Mouse (Mus musculus) liver, embryonic 18 days (tissue): ENCODE measurements around the gene Txlnb. TPM values are rescaled to one million over a fixed set of nuclear protein-coding genes. Genes with fewer than 3 reads are reported as not detected.

Experiments used
- polyA plus RNA-seq: library from polyadenylated mRNA; depleted of rRNA; stranded (reverse); fragments of >200 nt; gene quantifications from 2 replicates; pipeline ENCODE4 v1.2.3, GENCODE M21; 2012; rRNA removed

Txlnb gene
- 0.02 and 0.05 TPM in 2 replicates for polyA plus RNA-seq

DNA sequence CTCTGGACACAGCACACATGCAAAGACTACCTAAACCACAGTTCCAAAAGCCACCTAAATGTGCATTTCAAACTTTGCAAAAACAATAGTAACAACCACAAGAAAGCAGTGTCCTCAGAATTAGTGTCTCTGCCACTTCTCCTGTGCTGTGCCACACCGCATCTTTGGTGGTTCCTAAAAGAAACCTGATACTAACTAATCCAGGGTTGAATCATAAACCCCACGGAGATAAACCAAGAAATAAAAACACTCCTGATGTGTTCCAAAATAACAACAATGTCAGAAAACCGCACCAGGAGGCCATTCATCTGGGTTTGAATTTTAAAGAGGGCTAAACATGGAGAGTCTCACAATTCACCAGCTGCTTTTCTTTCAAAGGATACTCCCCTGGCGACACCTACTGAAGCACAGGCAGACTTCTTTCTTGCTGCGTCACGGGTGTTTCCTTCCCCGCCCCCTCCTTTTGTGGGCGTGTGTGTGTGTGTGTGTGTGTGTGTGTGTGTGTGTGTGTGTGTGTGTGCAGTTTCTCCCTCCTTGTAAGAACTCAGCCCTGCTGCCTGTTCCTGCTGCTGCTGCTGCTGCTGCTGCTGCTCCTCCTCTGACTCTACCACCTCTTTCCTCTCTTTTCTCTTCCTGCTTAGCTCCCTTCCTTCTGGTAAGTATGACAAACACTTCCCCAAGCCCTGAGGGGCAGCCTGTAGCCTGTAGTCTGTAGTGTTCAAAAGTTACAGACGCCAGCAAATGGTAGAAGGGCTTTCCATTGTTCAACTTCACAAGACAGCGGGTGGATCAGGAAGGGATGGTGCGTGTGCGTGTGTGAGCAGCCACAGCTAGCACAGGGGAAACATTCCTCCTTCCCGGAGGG is at the start of gene Txlnb:
Gene Txlnb (plus strand): TSS at position 460 of the 865 bp plus-strand sequence.

Other genes starting within 250 kb of the Txlnb start
- 21.9 and 24.8 TPM in 2 replicates for gene Cited2, start 73.0 kb upstream of the Txlnb start, polyA plus RNA-seq
- 6.0 and 6.9 TPM in 2 replicates for gene Heca, start 151.8 kb downstream of the Txlnb start, polyA plus RNA-seq
- 28.4 and 33.8 TPM in 2 replicates for gene Abracl, start 227.1 kb downstream of the Txlnb start, polyA plus RNA-seq